Mouse (Mus musculus) heart, adult 2 months (tissue): ENCODE data around the gene Fhit. TPM values are rescaled to one million over a fixed set of nuclear protein-coding genes. Genes with fewer than 3 reads are reported as not detected.
"Not testable (repeated sequence)": the region's sequence is repeated elsewhere in the genome, so short reads cannot be mapped to it uniquely, and the experiment has no call there.

ENCODE experiments used
- DNase-seq, 2 experiments: peaks; one replicate each; pipeline ENCODE4 v3.0.0; 2021
- H3K27ac ChIP-seq: fragments of 200-600 bp; 2 replicates; pipeline ENCODE4 v1.8.1; 2022
- H3K27me3 ChIP-seq: fragments of 200-500 bp; 2 replicates; pipeline ENCODE4 v1.6.1; 2012; ENCODE audit warnings: mild to moderate bottlenecking, low read length, inconsistent platforms, mixed read lengths; ENCODE audit not compliant: control insufficient read depth, insufficient read depth
- H3K36me3 ChIP-seq: fragments of 200-500 bp; 2 replicates; pipeline ENCODE4 v1.6.1; 2012; ENCODE audit warnings: low read length, inconsistent platforms; ENCODE audit not compliant: control insufficient read depth, insufficient read depth
- H3K4me1 ChIP-seq: fragments of 200-500 bp; 2 replicates; pipeline ENCODE4 v1.6.1; 2011; ENCODE audit warnings: low read length; ENCODE audit not compliant: control insufficient read depth, insufficient read depth
- H3K4me3 ChIP-seq: fragments of 200-600 bp; 2 replicates; pipeline ENCODE4 v1.8.1; 2022
- H3K79me2 ChIP-seq: fragments of 200-500 bp; replicated peaks from 2 replicates; pipeline ENCODE4 v1.6.1; 2012; ENCODE audit warnings: mild to moderate bottlenecking, inconsistent platforms, low read length, moderate library complexity, mixed read lengths; ENCODE audit not compliant: control insufficient read depth, insufficient read depth
- H3K9ac ChIP-seq: fragments of 200-500 bp; 2 replicates; pipeline ENCODE4 v1.6.1; 2012; ENCODE audit warnings: low read depth, mild to moderate bottlenecking, control low read depth, inconsistent platforms, low read length, mixed read lengths
- CTCF ChIP-seq: fragments of 200-600 bp; IDR thresholded peaks from 2 replicates; pipeline ENCODE4 v1.8.1; 2022; ENCODE audit warnings: antibody characterized with exemption, mild to moderate bottlenecking, moderate library complexity
- EP300 ChIP-seq: fragments of 200-500 bp; IDR thresholded peaks from 2 replicates; pipeline ENCODE4 v1.6.1; 2011; ENCODE audit warnings: low read depth, low read length, control low read depth; ENCODE audit not compliant: insufficient read depth
- POLR2A ChIP-seq: fragments of 200-500 bp; IDR thresholded peaks from 2 replicates; pipeline ENCODE4 v1.6.1; 2011; ENCODE audit warnings: mild to moderate bottlenecking, low read depth, low read length, control low read depth; ENCODE audit not compliant: insufficient read depth
- WGBS: fragments of 180-500 bp; shearing (Covaris S2); methylation state at CpG from one replicate; pipeline ENCODE4 v1.1.7; 2018; 5-methylcytosine and 5-hydroxymethylcytosine counted together
- intact Hi-C: fragments of 180-260 bp; cut with DNase I; formaldehyde crosslinking; loops from one replicate; pipeline ENCODE4 v1.15.1; 2025
- polyA plus RNA-seq: library from polyadenylated mRNA; depleted of rRNA; stranded (reverse); fragments of >200 nt; gene quantifications from 2 replicates; pipeline ENCODE4 v1.2.3, GENCODE M21; 2012
- total RNA-seq, 2 experiments: library from RNA; stranded (reverse); gene quantifications; 2 replicates each; pipeline ENCODE4 v1.2.3; 2021

Fhit gene
- total and polyA plus RNA-seq, 3 experiments, result 1.7 to 2.3 (median 1.7) TPM

GRCm38 (mm10) chr14:10778721-10779120, 383.1 kb downstream of the Fhit start:
- WGBS, result 70% methylated on average over 2 of the region's 2 CpGs
- Histone ChIP-seq H3K79me2 (no peaks in the 10 kb centered on the region), H3K4me1 (no peaks in the 10 kb centered on the region), H3K36me3 (no peaks in the 10 kb centered on the region), H3K9ac (no peak overlapping the region), H3K27me3 (no peaks in the 10 kb centered on the region), H3K4me3 (no peak overlapping the region), H3K27ac (no peak overlapping the region)
- DNase-seq, result no peak
- intact Hi-C loops, result no loop called here
- TF ChIP-seq EP300 (no peak), CTCF (no peak), POLR2A (no peak)

GRCm38 (mm10) chr14:10754883-10755282, 407.0 kb downstream of the Fhit start:
- H3K4me1 ChIP-seq, intact Hi-C loops, H3K4me3 ChIP-seq, H3K27me3 ChIP-seq, H3K27ac ChIP-seq, H3K36me3 ChIP-seq, H3K9ac ChIP-seq, DNase-seq, H3K79me2 ChIP-seq: not testable (repeated sequence)
- 93% methylated on average over 1 of the region's 1 CpGs for WGBS

DNA sequence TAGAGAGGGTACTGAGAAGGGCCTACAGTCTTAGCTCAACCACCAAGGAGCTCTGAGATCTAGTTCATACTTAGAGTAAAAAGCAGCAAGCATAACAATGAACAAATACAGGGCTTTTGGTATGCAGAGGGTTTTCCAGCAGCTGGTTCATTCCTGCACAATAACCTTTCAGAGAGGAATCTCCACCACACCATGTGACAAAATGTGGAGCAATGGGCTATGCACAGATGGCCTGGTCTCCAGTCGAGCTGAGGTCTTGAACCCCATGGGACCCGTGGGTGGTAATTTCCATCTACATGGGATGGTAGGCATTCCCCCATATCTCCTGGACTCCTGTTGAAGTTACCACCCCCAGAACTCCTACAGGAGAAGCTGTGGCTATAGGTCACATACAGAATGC, 423.8 kb downstream of the Fhit start:
- Histone ChIP-seq H3K27ac (no peak overlapping the region), H3K4me3 (no peak overlapping the region), H3K9ac (no peak overlapping the region), H3K36me3 (no peaks in the 10 kb centered on the region), H3K27me3 (no peaks in the 10 kb centered on the region), H3K79me2 (no peaks in the 10 kb centered on the region), H3K4me1 (no peaks in the 10 kb centered on the region)
- DNase-seq, result no peak
- intact Hi-C loops, result no loop called here
- WGBS, result 47% methylated on average over 2 of the region's 2 CpGs
- TF ChIP-seq EP300, result no peak
- no peak for TF ChIP-seq POLR2A
- no peak for TF ChIP-seq CTCF

DNA sequence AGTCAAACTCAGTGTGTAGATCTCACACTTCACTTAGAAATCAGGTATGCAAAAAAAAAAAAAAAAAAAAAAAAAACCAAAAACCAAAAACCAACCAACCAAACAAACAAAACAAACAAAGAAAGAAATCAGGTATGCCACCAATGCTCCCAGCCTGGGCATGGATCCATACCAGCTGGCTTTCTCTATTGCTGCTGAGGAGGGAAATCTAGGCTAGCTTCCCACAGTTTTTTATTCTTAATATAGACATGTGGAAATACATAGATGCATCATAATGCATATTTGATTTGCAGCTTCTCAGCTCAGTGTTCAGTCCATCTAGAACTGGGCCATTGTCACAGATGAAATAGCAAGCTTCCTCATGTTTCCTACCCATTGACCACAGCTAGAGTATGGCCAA, 439.3 kb downstream of the Fhit start:
- no peak for DNase-seq
- no peaks in the 10 kb centered on the region for H3K79me2 ChIP-seq
- TF ChIP-seq CTCF, result no peak
- TF ChIP-seq EP300, result no peak
- no peak for TF ChIP-seq POLR2A
- no peak overlapping the region for H3K4me3 ChIP-seq
- H3K9ac ChIP-seq, result no peak overlapping the region
- H3K27ac ChIP-seq, result no peak overlapping the region
- intact Hi-C loops, result no loop called here
- no peaks in the 10 kb centered on the region for H3K27me3 ChIP-seq
- no peaks in the 10 kb centered on the region for H3K4me1 ChIP-seq
- H3K36me3 ChIP-seq, result no peaks in the 10 kb centered on the region

DNA sequence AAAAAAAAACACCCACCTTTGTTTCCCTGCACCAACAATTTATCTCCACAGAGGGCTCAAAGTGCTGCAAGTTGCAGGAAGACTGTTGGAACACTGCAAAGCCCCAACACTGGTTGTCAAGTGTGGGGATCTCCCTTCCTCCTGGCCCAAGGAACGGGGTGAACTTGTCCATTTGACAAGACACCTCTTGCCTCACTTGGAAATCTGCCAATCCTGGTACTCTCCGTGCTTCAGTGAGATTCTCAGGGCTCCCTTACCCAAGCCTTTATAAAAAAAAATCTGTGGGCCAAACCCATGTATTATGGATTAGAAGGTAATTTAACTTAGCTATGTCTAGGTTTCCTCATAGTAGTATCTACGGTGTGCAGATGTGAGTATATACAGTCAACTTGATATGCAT, 448.9 kb downstream of the Fhit start:
- 55% methylated on average over 3 of the region's 3 CpGs for WGBS
- no peaks in the 10 kb centered on the region for H3K36me3 ChIP-seq
- no peaks in the 10 kb centered on the region for H3K27me3 ChIP-seq
- no peak overlapping the region for H3K4me3 ChIP-seq
- intact Hi-C loops, result no loop called here
- no peak overlapping the region for H3K27ac ChIP-seq
- no peak for DNase-seq
- H3K9ac ChIP-seq, result no peak overlapping the region
- no peaks in the 10 kb centered on the region for H3K4me1 ChIP-seq
- no peaks in the 10 kb centered on the region for H3K79me2 ChIP-seq
- TF ChIP-seq POLR2A, result no peak
- no peak for TF ChIP-seq CTCF
- no peak for TF ChIP-seq EP300

GRCm38 (mm10) chr14:10712522-10712881, 449.3 kb downstream of the Fhit start:
- 69% methylated on average over 7 of the region's 7 CpGs for WGBS
- Histone ChIP-seq H3K27ac (no peak overlapping the region), H3K79me2 (no peaks in the 10 kb centered on the region), H3K36me3 (no peaks in the 10 kb centered on the region), H3K9ac (no peak overlapping the region), H3K27me3 (no peaks in the 10 kb centered on the region), H3K4me3 (no peak overlapping the region), H3K4me1 (no peaks in the 10 kb centered on the region)
- no peak for TF ChIP-seq EP300
- no peak for TF ChIP-seq CTCF
- TF ChIP-seq POLR2A, result no peak
- intact Hi-C loops, result no loop called here
- DNase-seq, result no peak

GRCm38 (mm10) chr14:10711841-10712521, 449.9 kb downstream of the Fhit start:
- no peak for TF ChIP-seq CTCF
- no peak for TF ChIP-seq EP300
- no peak for TF ChIP-seq POLR2A
- intact Hi-C loops, result no loop called here
- Histone ChIP-seq H3K79me2 (no peaks in the 10 kb centered on the region), H3K27me3 (no peaks in the 10 kb centered on the region), H3K4me1 (no peaks in the 10 kb centered on the region), H3K36me3 (no peaks in the 10 kb centered on the region), H3K4me3 (no peak overlapping the region), H3K9ac (no peak overlapping the region), H3K27ac (no peak overlapping the region)
- WGBS, result 91% methylated on average over 5 of the region's 5 CpGs
- no peak for DNase-seq
